18 mouse cellular contexts compared by ENCODE assay signal in genomic region chr5:121462967-121463366, GRCm38 (mm10). TPM values are rescaled to one million over a fixed set of nuclear protein-coding genes. Genes with fewer than 3 reads are reported as not detected.
DNase-seq lines count a peak whose midpoint lies in the region; ATAC-seq and TF ChIP-seq lines count a peak whose summit lies in the region.
"Had no signal": no experiment of that assay in that cellular context is flagged by ENCODE, and none has a peak within 500 bp of the region (broad histone marks: within the 10 kb centered on the region; RNA-seq: fewer than 3 reads in every experiment).

No protein-coding gene starts in this region.

- no peak for TF ChIP-seq CTCF in ES-Bruce4 (IDR thresholded peaks at IDR 0.05; ENCODE audit: low read depth, low read length)

- no peaks in the 10 kb centered on the region for H3K36me3 ChIP-seq in ES-Bruce4 (ENCODE audit: control insufficient read depth, insufficient read depth, low read length, poor library complexity, severe bottlenecking)
- no peaks in the 10 kb centered on the region for H3K36me3 ChIP-seq in kidney, embryonic 16.5 days (ENCODE audit: insufficient read depth, low read length)
- no peaks in the 10 kb centered on the region for H3K36me3 ChIP-seq in lung, embryonic 16.5 days (ENCODE audit: control insufficient read depth, insufficient read depth, low read length)

- peak overlapping the region; percentile 5; the same call in 1 of the 2 replicates for H3K4me2 ChIP-seq in kidney, embryonic 16.5 days (replicated peaks; ENCODE audit: low read depth, low read length)
- peak overlapping the region; percentile 21; the same call in 1 of the 2 replicates for H3K4me2 ChIP-seq in lung, embryonic 16.5 days (ENCODE audit: low read depth, low read length)

- no peak for DNase-seq in gastrocnemius, adult 18-20 months (ENCODE audit: low spot score)
- no peak for DNase-seq in right cerebral cortex, postnatal 14 days
- no peak for DNase-seq in layer of hippocampus, adult 11-12 months (ENCODE audit: low spot score)
- DNase-seq: cerebellum, postnatal 14 days; heart, adult 2 months; heart, postnatal 36 days; midbrain, embryonic 14.5 days; thymus, postnatal 36 days had no signal

- ATAC-seq in erythroid progenitor cell, adult 5-6 weeks (replicated peaks; ENCODE audit: low FRiP score, poor library complexity, severe bottlenecking) = peak; percentile 67; the same call in 1 of the 2 replicates
- ATAC-seq in kidney, embryonic 16.5 days (ENCODE audit: low FRiP score, low TSS enrichment) = peak; percentile 82
- ATAC-seq in lung, embryonic 16.5 days (ENCODE audit: low read depth) = peak; percentile 60; the same call in 1 of the 2 replicates
- ATAC-seq in megakaryocyte progenitor cell, adult 5-6 weeks (replicated peaks; ENCODE audit: poor library complexity) = no peak
- ATAC-seq: activated CD4-positive, CD25-positive, alpha-beta regulatory T cell, adult 4 months; CD4-positive, CD25-positive, alpha-beta regulatory T cell, adult 4 months had no signal

- 40% methylated on average over 5 of the region's 5 CpGs for WGBS in kidney, embryonic 16.5 days
- WGBS in lung, embryonic 16.5 days = 50% methylated on average over 5 of the region's 5 CpGs

- peak overlapping the region; percentile 19 for H3K4me3 ChIP-seq in ES-Bruce4 (ENCODE audit: low read depth, low read length)
- H3K4me3 ChIP-seq in kidney, embryonic 16.5 days (ENCODE audit: low read length) = no peak overlapping the region
- H3K4me3 ChIP-seq in lung, embryonic 16.5 days (ENCODE audit: low read length) = no peak overlapping the region
- H3K4me3 ChIP-seq: heart, adult 2 months had no signal

- H3K27me3 ChIP-seq in ES-Bruce4 (ENCODE audit: control insufficient read depth, insufficient read depth, low read length, poor library complexity, severe bottlenecking) = no peaks in the 10 kb centered on the region
- no peaks in the 10 kb centered on the region for H3K27me3 ChIP-seq in kidney, embryonic 16.5 days (ENCODE audit: insufficient read depth, low read length)
- no peaks in the 10 kb centered on the region for H3K27me3 ChIP-seq in lung, embryonic 16.5 days (ENCODE audit: control insufficient read depth, insufficient read depth, low read depth, low read length)

- H3K4me1 ChIP-seq in ES-Bruce4 (ENCODE audit: control insufficient read depth, insufficient read depth, low read length) = no peaks in the 10 kb centered on the region
- H3K4me1 ChIP-seq in kidney, embryonic 16.5 days (ENCODE audit: insufficient read depth, low read length) = 0 out of 2 replicates have a peak, but pooled peaks cover 6% of the 10 kb centered on the region
- H3K4me1 ChIP-seq in lung, embryonic 16.5 days (replicated peaks; ENCODE audit: control insufficient read depth, insufficient read depth, low read length) = 0 out of 2 replicates have a peak, but pooled peaks cover 2% of the 10 kb centered on the region

- H3K9ac ChIP-seq in ES-Bruce4 (ENCODE audit: low read depth, poor library complexity, severe bottlenecking) = peak overlapping the region; percentile 11; the same call in 1 of the 2 replicates
- H3K9ac ChIP-seq in kidney, embryonic 16.5 days (replicated peaks; ENCODE audit: low read length) = peak overlapping the region; percentile 12
- H3K9ac ChIP-seq in lung, embryonic 16.5 days (ENCODE audit: low read length) = no peak overlapping the region

- no peaks in the 10 kb centered on the region for H3K9me3 ChIP-seq in ES-Bruce4 (replicated peaks; ENCODE audit: control insufficient read depth, insufficient read depth, low read length, poor library complexity, severe bottlenecking)
- H3K9me3 ChIP-seq in kidney, embryonic 16.5 days (ENCODE audit: low read length) = no peaks in the 10 kb centered on the region
- H3K9me3 ChIP-seq in lung, embryonic 16.5 days (ENCODE audit: control insufficient read depth, low read length) = no peaks in the 10 kb centered on the region; the same call in 1 of the 2 replicates

- TF ChIP-seq EP300 in ES-Bruce4 (IDR thresholded peaks at IDR 0.05; ENCODE audit: insufficient read depth, low read depth, low read length) = 0 out of 2 replicates have a peak, but pooled peaks have one; percentile 30

- peak overlapping the region; percentile 38; the same call in 1 of the 2 replicates for H3K27ac ChIP-seq in ES-Bruce4 (ENCODE audit: insufficient read depth, low read length)
- H3K27ac ChIP-seq in kidney, embryonic 16.5 days (ENCODE audit: low read length) = peak overlapping the region; percentile 73
- H3K27ac ChIP-seq in lung, embryonic 16.5 days (ENCODE audit: low read length) = no peak overlapping the region
- H3K27ac ChIP-seq: heart, adult 2 months had no signal

- no peak for TF ChIP-seq POLR2A in ES-Bruce4 (IDR thresholded peaks at IDR 0.05; ENCODE audit: insufficient read depth, low read length)

RNA-seq across cellular contexts. Expression of gene Erp29, which starts 10.7 kb away (rescaled TPM):
- 79.2 and 83.7 TPM in 2 replicates for polyA plus RNA-seq in ES-Bruce4 (2011; ENCODE audit: insufficient read depth, insufficient read length, low read depth, missing spikeins)
- 37.1 and 50.3 TPM in 2 replicates for total RNA-seq in erythroid progenitor cell, adult 5-6 weeks (2015; ENCODE audit: low replicate concordance)
- 118 and 141 TPM in 2 replicates for total RNA-seq in erythroid progenitor cell, adult 5-6 weeks (2017; ENCODE audit: low replicate concordance)
- 203 and 208 TPM in 2 replicates for polyA plus RNA-seq in kidney, embryonic 16.5 days (2015; fragmentation: Nextera tagmentation; extraction: Ambion mirVana)
- 147 and 149 TPM in 2 replicates for polyA plus RNA-seq in lung, embryonic 16.5 days (2015; fragmentation: Nextera tagmentation; extraction: Ambion mirVana)
- 225 and 238 TPM in 2 replicates for total RNA-seq in megakaryocyte progenitor cell, adult 5-6 weeks (2015)
- total RNA-seq in megakaryocyte progenitor cell, adult 5-6 weeks (2017) = 1,016 and 1,033 TPM in 2 replicates
- 10 to 100 TPM; 28.6 to 38.1 TPM for total RNA-seq in gastrocnemius, adult 18-20 months (2021)

RNA-seq across cellular contexts. Expression of gene Tmem116, which starts 11.3 kb away (rescaled TPM):
- 3.8 and 7.8 TPM in 2 replicates for polyA plus RNA-seq in ES-Bruce4 (2011; ENCODE audit: insufficient read depth, insufficient read length, low read depth, missing spikeins)
- not detected in 2 replicates for total RNA-seq in erythroid progenitor cell, adult 5-6 weeks (2015; ENCODE audit: low replicate concordance)
- 0.26 TPM in 1 of 2 replicates, not detected in the other for total RNA-seq in erythroid progenitor cell, adult 5-6 weeks (2017; ENCODE audit: low replicate concordance)
- 11.5 and 14.0 TPM in 2 replicates for polyA plus RNA-seq in kidney, embryonic 16.5 days (2015; fragmentation: Nextera tagmentation; extraction: Ambion mirVana)
- 3.0 and 4.5 TPM in 2 replicates for polyA plus RNA-seq in lung, embryonic 16.5 days (2015; fragmentation: Nextera tagmentation; extraction: Ambion mirVana)
- 0.34 TPM in 1 of 2 replicates, not detected in the other for total RNA-seq in megakaryocyte progenitor cell, adult 5-6 weeks (2015)
- total RNA-seq in megakaryocyte progenitor cell, adult 5-6 weeks (2017) = 0.34 and 0.42 TPM in 2 replicates
- total RNA-seq in gastrocnemius, adult 18-20 months (2021) = 1 to 10 TPM; 7.4 to 7.5 TPM

RNA-seq across cellular contexts. Expression of gene Adam1b, which starts 40.3 kb away (rescaled TPM):
- not detected in 2 replicates for polyA plus RNA-seq in ES-Bruce4 (2011; ENCODE audit: insufficient read depth, insufficient read length, low read depth, missing spikeins)
- total RNA-seq in erythroid progenitor cell, adult 5-6 weeks (2015; ENCODE audit: low replicate concordance) = not detected in 2 replicates
- not detected in 2 replicates for total RNA-seq in erythroid progenitor cell, adult 5-6 weeks (2017; ENCODE audit: low replicate concordance)
- polyA plus RNA-seq in kidney, embryonic 16.5 days (2015; fragmentation: Nextera tagmentation; extraction: Ambion mirVana) = 0.22 and 0.24 TPM in 2 replicates
- 0.11 and 0.14 TPM in 2 replicates for polyA plus RNA-seq in lung, embryonic 16.5 days (2015; fragmentation: Nextera tagmentation; extraction: Ambion mirVana)
- total RNA-seq in megakaryocyte progenitor cell, adult 5-6 weeks (2015) = 0.05 TPM in 1 of 2 replicates, not detected in the other
- 0.25 TPM in 1 of 2 replicates, not detected in the other for total RNA-seq in megakaryocyte progenitor cell, adult 5-6 weeks (2017)
- not detected for total RNA-seq in gastrocnemius, adult 18-20 months (2021)
- total RNA-seq: adrenal gland, postnatal 4 days; heart, adult 2 months; heart, postnatal 36 days had no signal
- polyA plus RNA-seq: activated CD4-positive, CD25-positive, alpha-beta regulatory T cell, adult 4 months; CD4-positive, CD25-positive, alpha-beta regulatory T cell, adult 4 months; large intestine, adult 2 months; liver, embryonic 16.5 days had no signal
